Mouse (Mus musculus) retina, adult 2 months (tissue): ENCODE data around the gene Plekhm3.

Experiments
- DNase-seq: peaks from one replicate; pipeline ENCODE4 v3.0.0-alpha.2; 2012; ENCODE audit warnings: low read depth, low spot score

Plekhm3 gene

GRCm38 (mm10) chr1:64827434-64827833 lies 129.2 kb downstream of the Plekhm3 start:
- DNase-seq = no peak

GRCm38 (mm10) chr1:64826348-64827103 lies 130.1 kb downstream of the Plekhm3 start:
- DNase-seq = no peak

- DNase-seq = no peak
Measured at GRCm38 (mm10) chr1:64823564-64823963, 133.1 kb downstream of the Plekhm3 start.

- DNase-seq = no peak
Measured at GRCm38 (mm10) chr1:64817709-64818108, 138.9 kb downstream of the Plekhm3 start.

- DNase-seq = no peak
Measured at GRCm38 (mm10) chr1:64813182-64813581, 143.4 kb downstream of the Plekhm3 start.

- DNase-seq = no peak
Measured at GRCm38 (mm10) chr1:64811956-64812355, 144.7 kb downstream of the Plekhm3 start.

- no peak for DNase-seq
Measured at GRCm38 (mm10) chr1:64809085-64809484, 147.5 kb downstream of the Plekhm3 start.

GRCm38 (mm10) chr1:64807766-64808165 lies 148.9 kb downstream of the Plekhm3 start:
- no peak for DNase-seq

- DNase-seq = no peak
Measured at GRCm38 (mm10) chr1:64805217-64805616, 151.4 kb downstream of the Plekhm3 start.

- DNase-seq = no peak
Measured at GRCm38 (mm10) chr1:64802631-64803030, 154.0 kb downstream of the Plekhm3 start.

GRCm38 (mm10) chr1:64797621-64798020 lies 159.0 kb downstream of the Plekhm3 start:
- DNase-seq = no peak

GRCm38 (mm10) chr1:64796867-64797582 lies 159.6 kb downstream of the Plekhm3 start:
- no peak for DNase-seq

- DNase-seq = no peak
Measured at GRCm38 (mm10) chr1:64795284-64796040, 161.2 kb downstream of the Plekhm3 start.

- no peak for DNase-seq
Measured at GRCm38 (mm10) chr1:64794096-64794495, 162.5 kb downstream of the Plekhm3 start.

GRCm38 (mm10) chr1:64793234-64793530 lies 163.4 kb downstream of the Plekhm3 start:
- no peak for DNase-seq

GRCm38 (mm10) chr1:64792521-64793233 lies 163.9 kb downstream of the Plekhm3 start:
- no peak for DNase-seq

GRCm38 (mm10) chr1:64791826-64792225 lies 164.8 kb downstream of the Plekhm3 start:
- no peak for DNase-seq

GRCm38 (mm10) chr1:64790806-64791790 lies 165.5 kb downstream of the Plekhm3 start:
- no peak for DNase-seq

- DNase-seq = no peak
Measured at GRCm38 (mm10) chr1:64787701-64788515, 168.7 kb downstream of the Plekhm3 start.

- DNase-seq = no peak
Measured at GRCm38 (mm10) chr1:64779863-64780262, 176.8 kb downstream of the Plekhm3 start.
